Mouse (Mus musculus) B cell, adult 2 months (primary cell): ENCODE results near the gene Ankrd22.
A peak's percentile ranks its signal among the peaks of the same experiment; 100 is the strongest.
"Not testable (repeated sequence)": the region's sequence is repeated elsewhere in the genome, so short reads cannot be mapped to it uniquely, and the experiment has no call there.

Experiments
- DNase-seq, 2 experiments: peaks; one replicate each; pipeline ENCODE4 v3.0.0; 2022

Gene Ankrd22

GRCm38 (mm10) chr19:34165891-34166290 is at the start of gene Ankrd22:
Ankrd22 (minus strand) TSS chr19:34166053.
- peak; percentile 44 to 54 for DNase-seq

GRCm38 (mm10) chr19:34214136-34214535 is 48.3 kb upstream of the Ankrd22 start:
- DNase-seq: no peak

GRCm38 (mm10) chr19:34213251-34213645 is 47.4 kb upstream of the Ankrd22 start:
- DNase-seq: no peak

- DNase-seq: no peak
Measured at GRCm38 (mm10) chr19:34212489-34213250, 46.8 kb upstream of the Ankrd22 start.

- DNase-seq: no peak
Measured at GRCm38 (mm10) chr19:34210841-34211240, 45.0 kb upstream of the Ankrd22 start.

- no peak for DNase-seq
Measured at GRCm38 (mm10) chr19:34209930-34210581, 44.2 kb upstream of the Ankrd22 start.

- no peak for DNase-seq
Measured at GRCm38 (mm10) chr19:34209031-34209430, 43.2 kb upstream of the Ankrd22 start.

- DNase-seq: no peak
Measured at GRCm38 (mm10) chr19:34206760-34207440, 41.0 kb upstream of the Ankrd22 start.

- DNase-seq: not testable (repeated sequence)
Measured at GRCm38 (mm10) chr19:34206128-34206527, 40.3 kb upstream of the Ankrd22 start.

- peak; percentile 44 to 50 for DNase-seq
Measured at GRCm38 (mm10) chr19:34202668-34203067, 36.8 kb upstream of the Ankrd22 start.

GRCm38 (mm10) chr19:34199488-34199887 is 33.6 kb upstream of the Ankrd22 start:
- DNase-seq: peak; percentile 28 to 43

- DNase-seq: no peak
Measured at GRCm38 (mm10) chr19:34198901-34199300, 33.0 kb upstream of the Ankrd22 start.

- DNase-seq: no peak
Measured at GRCm38 (mm10) chr19:34198066-34198465, 32.2 kb upstream of the Ankrd22 start.

GRCm38 (mm10) chr19:34195031-34195430 is 29.2 kb upstream of the Ankrd22 start:
- DNase-seq: no peak

- DNase-seq: peak; percentile 60 to 68
Measured at GRCm38 (mm10) chr19:34194132-34194745, 28.4 kb upstream of the Ankrd22 start.

- no peak for DNase-seq
Measured at GRCm38 (mm10) chr19:34193683-34194082, 27.8 kb upstream of the Ankrd22 start.

GRCm38 (mm10) chr19:34193149-34193548 is 27.3 kb upstream of the Ankrd22 start:
- DNase-seq: peak; percentile 56 to 60

- DNase-seq: peak; percentile 91 to 92
Measured at GRCm38 (mm10) chr19:34192008-34192963, 26.4 kb upstream of the Ankrd22 start, which contains the start of gene Stambpl1. Stambpl1 (plus strand) TSS chr19:34192229.

GRCm38 (mm10) chr19:34191645-34192007 is 25.8 kb upstream of the Ankrd22 start:
- DNase-seq: no peak

GRCm38 (mm10) chr19:34186845-34187244 is 21.0 kb upstream of the Ankrd22 start:
- DNase-seq: no peak

GRCm38 (mm10) chr19:34182490-34182889 is 16.6 kb upstream of the Ankrd22 start:
- no peak for DNase-seq

- DNase-seq: no peak
Measured at GRCm38 (mm10) chr19:34181234-34181633, 15.4 kb upstream of the Ankrd22 start.
